Mouse (Mus musculus) mouse trophoblast stem cell (cell line): Measurements from ENCODE around the gene Syt5.
"Not testable (repeated sequence)": the region's sequence is repeated elsewhere in the genome, so short reads cannot be mapped to it uniquely, and the experiment has no call there.

Experiments
- in situ Hi-C, 2 experiments: fragments of 300-500 bp; cut with MseI, MboI; formaldehyde crosslinking; loops; 2 replicates in 1 of 2; 3 replicates in 1 of 2; pipeline ENCODE4 v1.15.1; 2025

Syt5 gene

GRCm38 (mm10) chr7:4547221-4547641 is at the start of gene Syt5:
Syt5 (minus strand) TSS chr7:4547541.
- in situ Hi-C loops = no loop called here

- in situ Hi-C loops = not testable (repeated sequence)
Observed at GRCm38 (mm10) chr7:4597046-4597445, 49.7 kb upstream of the Syt5 start.

- in situ Hi-C loops = not testable (repeated sequence)
Observed at GRCm38 (mm10) chr7:4581481-4581880, 34.1 kb upstream of the Syt5 start.

- in situ Hi-C loops = not testable (repeated sequence)
Observed at GRCm38 (mm10) chr7:4572361-4572760, 25.0 kb upstream of the Syt5 start.

GRCm38 (mm10) chr7:4562660-4563059 is 15.3 kb upstream of the Syt5 start:
- in situ Hi-C loops = loop anchor here (5.0 kb wide), 2 partner anchors 50 to 60 kb away; no protein-coding TSS in a partner anchor

- in situ Hi-C loops = no loop called here
Observed at GRCm38 (mm10) chr7:4557167-4557560, 9.8 kb upstream of the Syt5 start.

- in situ Hi-C loops = no loop called here
Observed at GRCm38 (mm10) chr7:4556256-4557166, 9.2 kb upstream of the Syt5 start.

GRCm38 (mm10) chr7:4546591-4547131 is 680 bp downstream of the Syt5 start:
- in situ Hi-C loops = no loop called here

GRCm38 (mm10) chr7:4546050-4546449 is 1.3 kb downstream of the Syt5 start:
- in situ Hi-C loops = no loop called here

- in situ Hi-C loops = no loop called here
Observed at GRCm38 (mm10) chr7:4542013-4542412, 5.3 kb downstream of the Syt5 start.

GRCm38 (mm10) chr7:4541344-4541743 is 6.0 kb downstream of the Syt5 start:
- in situ Hi-C loops = no loop called here

GRCm38 (mm10) chr7:4539019-4539418 is 8.3 kb downstream of the Syt5 start:
- in situ Hi-C loops = no loop called here

GRCm38 (mm10) chr7:4537181-4537580 is 10.2 kb downstream of the Syt5 start:
- in situ Hi-C loops = no loop called here

GRCm38 (mm10) chr7:4536369-4536768 is 11.0 kb downstream of the Syt5 start:
- in situ Hi-C loops = no loop called here

GRCm38 (mm10) chr7:4532005-4532729 is 15.2 kb downstream of the Syt5 start, which contains the start of gene Dnaaf3:
Dnaaf3 (minus strand) TSS chr7:4532453.
- in situ Hi-C loops = no loop called here

GRCm38 (mm10) chr7:4530166-4530565 is 17.2 kb downstream of the Syt5 start:
- in situ Hi-C loops = not testable (repeated sequence)

- in situ Hi-C loops = loop anchor here in 1 of 2 experiments (5.0 kb wide), 1 partner anchor 50 kb away; no protein-coding TSS in a partner anchor
Observed at GRCm38 (mm10) chr7:4527302-4527689, 20.0 kb downstream of the Syt5 start.

- in situ Hi-C loops = loop anchor here in 1 of 2 experiments (5.0 kb wide), 1 partner anchor 49 kb away; no protein-coding TSS in a partner anchor
Observed at GRCm38 (mm10) chr7:4526341-4527301, 20.7 kb downstream of the Syt5 start.

- in situ Hi-C loops = not testable (repeated sequence)
Observed at GRCm38 (mm10) chr7:4524212-4524922, 23.0 kb downstream of the Syt5 start, which contains the start of gene Tnni3. Tnni3 (minus strand) TSS chr7:4524229.
